Mouse (Mus musculus) limb, embryonic 10.5 days (tissue): ENCODE data around the gene Ttc28. TPM values are rescaled to one million over a fixed set of nuclear protein-coding genes. Genes with fewer than 3 reads are reported as not detected.
"Not testable (repeated sequence)": the region's sequence is repeated elsewhere in the genome, so short reads cannot be mapped to it uniquely, and the experiment has no call there.

ENCODE experiments used
- DNase-seq: peaks from one replicate; pipeline ENCODE4 v3.0.0-alpha.2; 2017; ENCODE audit warnings: low spot score
- H3K27ac ChIP-seq: fragments of 300-500 bp; sonication (generic); 2 replicates; pipeline ENCODE4 v1.5.1; 2016; ENCODE audit warnings: mild to moderate bottlenecking
- H3K27me3 ChIP-seq: fragments of 300-500 bp; sonication (generic); 2 replicates; pipeline ENCODE4 v1.6.1; 2016; ENCODE audit warnings: low read depth, mild to moderate bottlenecking; ENCODE audit not compliant: poor library complexity, severe bottlenecking
- H3K36me3 ChIP-seq: fragments of 300-500 bp; sonication (generic); 2 replicates; pipeline ENCODE4 v1.6.1; 2016; ENCODE audit warnings: mild to moderate bottlenecking, moderate library complexity
- H3K4me1 ChIP-seq: fragments of 300-500 bp; sonication (generic); 2 replicates; pipeline ENCODE4 v1.6.1; 2016
- H3K4me3 ChIP-seq: fragments of 300-500 bp; sonication (generic); 2 replicates; pipeline ENCODE4 v1.5.1; 2016; ENCODE audit warnings: mild to moderate bottlenecking, moderate library complexity
- H3K9me3 ChIP-seq: fragments of 300-500 bp; sonication (generic); replicated peaks from 2 replicates; pipeline ENCODE4 v1.6.1; 2016; ENCODE audit warnings: mild to moderate bottlenecking
- WGBS: fragments of 180-500 bp; shearing (Covaris S2); methylation state at CpG from one replicate; pipeline ENCODE4 v1.1.7; 2016; 5-methylcytosine and 5-hydroxymethylcytosine counted together
- polyA plus RNA-seq: library from polyadenylated mRNA; unstranded; fragments of >200 nt; fragmentation: Nextera tagmentation; extraction: Ambion mirVana; gene quantifications from 2 replicates; pipeline ENCODE4 v1.2.1, GENCODE M21; 2016

Ttc28 gene
- polyA plus RNA-seq, 1 experiment from 2014 or later, result 15.1 TPM

DNA sequence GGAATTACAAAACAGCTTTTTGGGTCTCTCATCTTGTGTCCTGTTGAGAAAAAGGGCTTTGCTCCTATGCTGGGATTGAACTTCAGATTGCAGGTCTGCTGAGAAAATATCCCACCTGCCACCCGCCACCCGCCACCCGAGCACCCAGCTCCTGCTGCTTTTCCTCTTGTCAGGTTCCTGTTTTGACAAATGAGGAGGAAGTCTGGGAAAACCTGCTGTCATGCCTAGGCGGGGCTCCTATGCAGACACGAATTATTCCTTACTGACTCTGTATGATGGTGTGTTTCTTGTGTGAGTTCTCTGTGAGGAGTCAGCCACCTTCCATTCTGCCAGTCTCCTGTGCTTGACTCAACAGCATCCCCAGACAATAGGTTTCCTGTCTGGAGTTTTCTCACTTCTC is 19.2 kb upstream of the Ttc28 start:
- no peaks in the 10 kb centered on the region for H3K4me1 ChIP-seq
- H3K9me3 ChIP-seq, result no peaks in the 10 kb centered on the region
- H3K36me3 ChIP-seq, result peaks cover 95% of the 10 kb centered on the region
- no peaks in the 10 kb centered on the region for H3K27me3 ChIP-seq
- WGBS, result 92% methylated on average over 5 of the region's 5 CpGs
- no peak overlapping the region for H3K4me3 ChIP-seq
- no peak overlapping the region for H3K27ac ChIP-seq
- no peak for DNase-seq

DNA sequence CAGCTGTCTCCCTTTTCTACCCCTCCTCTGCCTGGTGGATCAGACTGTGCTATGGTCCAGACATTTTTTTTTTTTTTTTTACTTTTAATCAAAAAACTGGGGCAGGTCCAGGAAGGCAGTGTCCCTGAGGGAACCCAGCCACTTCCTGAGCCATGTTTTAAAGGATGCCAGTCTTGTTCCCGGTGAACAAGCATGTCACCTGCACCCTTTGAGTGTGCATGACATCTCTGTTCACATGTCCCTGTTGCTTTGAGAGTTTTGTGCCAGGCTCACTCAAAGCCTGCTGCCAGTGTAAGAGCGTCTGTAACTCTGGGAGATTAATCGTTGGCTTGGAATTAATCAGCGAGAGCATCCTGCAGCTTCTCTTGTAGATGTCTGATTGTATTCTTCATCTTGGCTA is 11.1 kb upstream of the Ttc28 start:
- WGBS, result 97% methylated on average over 4 of the region's 4 CpGs
- Histone ChIP-seq H3K36me3 (peaks cover 90% of the 10 kb centered on the region), H3K4me1 (no peaks in the 10 kb centered on the region), H3K9me3 (no peaks in the 10 kb centered on the region), H3K27ac (no peak overlapping the region), H3K27me3 (no peaks in the 10 kb centered on the region), H3K4me3 (no peak overlapping the region)
- DNase-seq, result no peak

DNA sequence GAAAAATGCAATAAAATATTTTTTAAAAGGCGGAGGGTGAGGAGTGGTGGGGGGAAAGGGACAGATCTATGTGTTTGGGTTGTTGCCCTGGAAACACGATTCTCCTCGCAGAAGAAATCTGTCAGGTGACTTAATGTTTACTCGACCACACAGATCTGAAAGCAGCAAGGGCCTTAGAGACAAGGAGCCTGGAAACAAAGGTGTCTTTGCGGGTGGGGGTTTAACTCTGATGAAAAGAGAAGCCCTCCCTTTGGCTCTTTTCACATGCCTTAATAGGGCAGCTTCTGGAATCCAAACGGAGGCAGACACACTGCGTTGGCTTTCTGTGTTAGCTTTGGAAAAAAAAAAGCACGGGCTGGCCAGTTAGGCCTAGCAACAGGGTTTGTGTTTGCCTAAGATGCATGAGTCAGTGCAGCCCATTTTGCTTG is 10.3 kb upstream of the Ttc28 start:
- no peak for DNase-seq
- 85% methylated on average over 8 of the region's 8 CpGs for WGBS
- no peaks in the 10 kb centered on the region for H3K27me3 ChIP-seq
- H3K9me3 ChIP-seq, result no peaks in the 10 kb centered on the region
- H3K36me3 ChIP-seq, result peaks cover 88% of the 10 kb centered on the region
- no peaks in the 10 kb centered on the region for H3K4me1 ChIP-seq
- H3K4me3 ChIP-seq, result no peak overlapping the region
- no peak overlapping the region for H3K27ac ChIP-seq

DNA sequence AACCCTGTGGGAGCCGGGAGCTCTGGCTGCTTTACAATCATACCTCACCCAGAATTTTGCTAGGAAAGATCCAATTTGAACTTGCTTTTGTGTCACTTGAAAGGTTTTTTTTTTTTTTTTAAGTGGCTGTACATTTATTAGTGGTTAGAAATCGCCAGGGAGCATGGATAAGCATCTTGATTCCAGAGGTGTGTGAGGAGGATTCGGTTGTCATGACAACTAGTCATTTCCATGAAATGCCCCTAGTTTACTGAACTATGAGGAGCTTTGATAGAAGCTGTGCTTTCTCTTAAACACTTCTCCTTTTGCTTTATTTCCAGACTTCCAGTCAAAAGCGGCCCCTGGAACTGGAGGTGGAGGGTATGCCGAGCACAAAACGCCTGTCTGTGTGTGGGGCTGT is 6.4 kb upstream of the Ttc28 start:
- no peaks in the 10 kb centered on the region for H3K27me3 ChIP-seq
- no peak overlapping the region for H3K27ac ChIP-seq
- no peak for DNase-seq
- peaks cover 68% of the 10 kb centered on the region for H3K36me3 ChIP-seq
- H3K9me3 ChIP-seq, result no peaks in the 10 kb centered on the region
- no peak overlapping the region for H3K4me3 ChIP-seq
- H3K4me1 ChIP-seq, result peaks cover 8% of the 10 kb centered on the region
- WGBS, result 93% methylated on average over 6 of the region's 6 CpGs

DNA sequence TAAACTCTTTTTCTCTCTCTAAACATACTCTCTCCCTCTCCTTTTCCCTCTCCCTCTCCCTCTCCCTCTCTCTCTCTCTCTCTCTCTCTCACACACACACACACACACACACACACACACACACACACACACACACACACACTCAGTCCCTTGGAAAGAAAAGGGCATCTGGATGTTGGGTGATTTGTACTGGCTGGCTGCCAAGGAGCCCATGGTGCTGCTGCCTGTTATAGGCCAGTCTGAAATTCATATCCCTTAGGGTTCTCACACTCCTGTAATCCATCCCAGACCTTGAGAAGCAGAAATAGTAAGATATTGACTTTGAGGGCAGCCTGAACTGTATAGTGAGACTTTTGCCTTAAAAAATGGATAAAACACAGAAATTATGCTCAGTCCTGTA is 4.9 kb upstream of the Ttc28 start:
- Histone ChIP-seq H3K4me3 (no peak overlapping the region), H3K27me3 (no peaks in the 10 kb centered on the region), H3K36me3 (peaks cover 57% of the 10 kb centered on the region), H3K4me1 (peaks cover 8% of the 10 kb centered on the region), H3K27ac (no peak overlapping the region; the same call in 1 of the 2 replicates), H3K9me3 (no peaks in the 10 kb centered on the region)
- no peak for DNase-seq

DNA sequence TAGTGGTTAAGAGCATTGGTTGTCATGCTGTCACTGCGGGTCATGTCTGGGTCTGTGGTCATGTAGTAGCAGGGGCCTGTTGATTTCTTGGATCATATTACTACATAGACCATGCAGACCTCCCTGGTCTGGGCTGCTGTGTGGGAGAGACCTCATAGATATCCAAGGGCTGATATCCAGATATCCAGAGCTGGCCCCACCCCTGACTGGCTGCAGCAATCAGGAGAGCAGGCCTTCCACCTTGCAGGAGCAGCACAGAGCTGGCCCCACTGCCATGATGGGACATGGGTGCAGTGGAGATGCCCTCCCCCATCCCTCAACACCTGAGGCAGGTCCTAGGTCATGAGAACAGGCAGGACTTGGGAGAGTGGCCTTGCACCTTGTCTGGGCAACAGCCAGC is 4.3 kb upstream of the Ttc28 start:
- H3K4me1 ChIP-seq, result peaks cover 11% of the 10 kb centered on the region
- H3K4me3 ChIP-seq, result no peak overlapping the region
- peak overlapping the region; percentile 26; the same call in 1 of the 2 replicates for H3K27ac ChIP-seq
- H3K36me3 ChIP-seq, result peaks cover 52% of the 10 kb centered on the region
- H3K9me3 ChIP-seq, result no peaks in the 10 kb centered on the region
- WGBS, result 93% methylated on average over 1 of the region's 1 CpGs
- DNase-seq, result no peak
- no peaks in the 10 kb centered on the region for H3K27me3 ChIP-seq

DNA sequence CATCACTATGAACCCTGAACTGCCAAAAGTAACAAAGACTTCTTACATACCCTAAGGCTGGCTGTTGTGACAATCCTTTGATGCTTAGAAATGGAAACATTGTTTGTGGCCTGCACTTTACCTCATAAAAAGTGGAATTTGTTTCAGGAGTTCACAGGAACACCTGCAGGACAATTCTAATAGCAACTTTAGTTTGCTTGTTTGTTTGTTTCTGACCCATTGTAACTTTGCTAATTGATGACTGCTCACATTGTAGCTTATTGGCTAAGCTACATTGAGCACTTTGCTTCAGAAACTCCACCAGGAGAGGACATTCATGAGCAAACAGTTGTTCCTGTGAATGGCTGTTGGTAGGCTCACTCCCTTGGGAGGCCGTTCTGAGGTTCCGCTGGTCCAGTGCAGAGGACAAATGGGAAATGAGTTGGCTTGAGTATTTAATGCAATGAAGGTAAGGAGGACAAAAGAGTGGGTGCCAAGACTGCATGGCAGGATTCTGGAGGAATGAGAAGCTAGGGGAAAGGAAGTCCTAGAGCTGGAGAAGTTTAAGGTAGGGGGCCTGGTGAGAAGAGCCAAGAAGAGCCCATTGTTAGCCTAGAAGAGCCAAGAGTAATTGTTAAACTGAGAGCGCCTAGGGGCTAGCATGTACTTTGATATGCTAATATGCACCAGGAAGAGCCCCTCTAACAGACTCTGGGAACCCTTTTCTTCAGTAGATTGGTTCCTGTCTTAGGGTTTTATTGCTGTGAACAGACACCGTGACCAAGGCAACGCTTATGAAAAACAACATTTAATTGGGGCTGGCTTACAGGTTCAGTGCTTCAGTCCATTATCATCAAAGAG is 1.7 kb upstream of the Ttc28 start:
- Histone ChIP-seq H3K36me3 (peaks cover 37% of the 10 kb centered on the region), H3K9me3 (no peaks in the 10 kb centered on the region), H3K27me3 (no peaks in the 10 kb centered on the region), H3K4me3 (no peak overlapping the region), H3K27ac (no peak overlapping the region), H3K4me1 (peaks cover 18% of the 10 kb centered on the region)
- 80% methylated on average over 5 of the region's 5 CpGs for WGBS
- DNase-seq, result no peak

DNA sequence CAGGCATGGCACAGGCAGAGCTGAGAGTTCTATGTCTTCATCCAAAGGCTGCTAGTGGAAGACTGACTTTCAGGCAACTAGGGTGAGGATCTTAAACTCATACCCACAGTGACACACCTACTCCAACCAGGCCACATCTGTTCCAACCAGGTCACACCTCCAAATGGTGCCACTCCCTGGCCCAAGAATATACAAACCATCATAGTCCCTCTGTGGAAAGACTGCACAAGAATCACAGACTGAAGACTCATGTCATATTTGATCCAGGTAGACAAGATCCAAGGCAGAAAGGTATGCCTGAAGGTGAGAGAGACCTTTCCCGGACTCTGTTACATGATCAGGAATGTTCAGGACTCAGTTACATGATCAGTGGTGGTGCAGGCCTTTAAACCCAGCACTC is 1.1 kb upstream of the Ttc28 start:
- H3K27ac ChIP-seq, H3K27me3 ChIP-seq, DNase-seq, H3K9me3 ChIP-seq, H3K4me3 ChIP-seq: not testable (repeated sequence)
- 100% methylated on average over 1 of the region's 1 CpGs for WGBS
- H3K36me3 ChIP-seq, result peaks cover 35% of the 10 kb centered on the region
- H3K4me1 ChIP-seq, result peaks cover 18% of the 10 kb centered on the region

DNA sequence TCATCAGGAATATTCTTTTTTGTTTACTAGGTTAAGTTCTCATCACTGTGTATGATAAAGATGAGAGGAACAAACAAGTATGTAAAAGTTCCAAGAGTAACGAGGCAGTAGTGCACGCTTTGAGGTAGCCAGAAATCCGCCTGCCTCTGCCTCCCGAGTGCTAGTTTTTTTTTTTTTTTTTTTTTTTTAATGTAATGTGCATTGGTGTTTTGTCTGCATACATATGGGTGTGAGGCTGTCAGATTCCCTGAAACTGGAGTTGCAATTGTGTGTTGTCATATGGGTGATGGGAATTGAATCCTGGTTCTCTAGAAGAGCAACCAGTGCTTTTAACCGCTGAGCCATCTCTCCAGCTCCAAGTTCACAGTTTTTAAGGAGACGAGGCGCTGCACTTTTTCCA is 561 bp upstream of the Ttc28 start:
- 59% methylated on average over 7 of the region's 7 CpGs for WGBS

DNA sequence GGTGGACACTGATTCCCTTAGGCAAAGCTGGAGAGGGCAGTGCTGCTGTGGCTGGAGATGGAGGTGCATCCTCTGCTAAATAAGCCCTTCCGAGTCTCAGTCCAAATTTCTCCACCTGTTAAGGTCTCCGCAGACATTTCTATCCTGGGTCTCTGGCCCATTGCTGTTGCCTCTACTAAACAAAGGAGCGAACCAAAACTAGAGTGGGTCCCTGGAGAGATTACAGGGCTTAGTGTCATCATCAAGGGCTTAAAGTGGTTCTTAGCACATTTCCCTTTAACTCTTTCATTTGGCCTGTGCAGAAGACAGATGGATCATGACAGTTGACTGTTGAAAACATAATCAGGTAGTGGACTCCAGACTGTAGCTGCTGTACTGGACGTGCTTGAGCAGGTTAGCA is 9.0 kb downstream of the Ttc28 start:
- Histone ChIP-seq H3K36me3 (peaks cover 56% of the 10 kb centered on the region), H3K27ac (no peak overlapping the region), H3K27me3 (no peaks in the 10 kb centered on the region), H3K4me3 (no peak overlapping the region), H3K4me1 (no peaks in the 10 kb centered on the region), H3K9me3 (no peaks in the 10 kb centered on the region)
- DNase-seq, result no peak
- WGBS, result 92% methylated on average over 4 of the region's 4 CpGs

More for the DNA sequence above, 561 bp upstream of the Ttc28 start:
- H3K9me3 ChIP-seq, result no peaks in the 10 kb centered on the region
- peak overlapping the region; percentile 91 for H3K4me3 ChIP-seq
- peaks cover 33% of the 10 kb centered on the region for H3K36me3 ChIP-seq
- peaks cover 18% of the 10 kb centered on the region for H3K4me1 ChIP-seq
- no peak for DNase-seq
- H3K27ac ChIP-seq, result peak overlapping the region; percentile 98
- H3K27me3 ChIP-seq, result no peaks in the 10 kb centered on the region

DNA sequence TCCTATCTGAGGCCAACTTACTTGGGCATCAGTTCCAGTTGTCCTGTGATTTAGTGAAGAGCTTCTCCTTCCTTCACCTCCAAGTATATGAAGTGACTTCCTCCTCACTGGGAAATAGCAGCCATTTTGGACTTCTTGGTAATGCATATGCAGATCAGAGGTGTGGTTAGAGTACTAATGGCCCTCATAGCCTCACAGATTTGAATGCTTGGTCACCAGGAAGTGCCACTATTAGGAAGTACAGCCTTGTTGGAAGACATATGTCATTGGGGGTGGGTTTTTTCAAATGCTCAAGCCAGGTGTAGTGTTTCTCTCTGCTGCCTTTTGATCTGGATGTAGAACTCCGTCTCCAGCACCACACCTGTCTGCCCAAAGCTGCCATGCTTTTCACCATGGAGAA is 10.3 kb downstream of the Ttc28 start:
- H3K27ac ChIP-seq, result no peak overlapping the region
- 76% methylated on average over 1 of the region's 1 CpGs for WGBS
- H3K9me3 ChIP-seq, result no peaks in the 10 kb centered on the region

DNA sequence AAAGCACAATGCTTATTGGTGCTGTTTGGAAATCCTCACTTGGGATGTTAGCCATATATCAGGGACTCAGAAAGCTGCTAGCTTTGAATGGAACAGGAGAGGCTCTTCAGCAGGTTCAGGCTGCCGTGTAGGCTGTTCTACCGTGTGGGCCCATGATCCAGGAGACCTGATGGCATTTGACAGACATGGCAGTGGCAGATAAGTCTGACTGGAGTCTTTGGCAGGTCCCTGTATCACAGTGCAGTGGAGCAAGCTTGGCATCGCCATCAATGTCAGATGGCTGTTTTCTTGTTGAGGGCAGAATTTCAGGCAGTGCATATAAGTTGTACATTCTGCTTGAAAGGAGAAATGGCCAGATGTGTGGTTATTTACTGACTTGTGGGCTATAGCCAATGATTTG is 11.0 kb downstream of the Ttc28 start:
- Histone ChIP-seq H3K4me1 (no peaks in the 10 kb centered on the region), H3K4me3 (no peak overlapping the region), H3K27ac (no peak overlapping the region), H3K9me3 (no peaks in the 10 kb centered on the region), H3K27me3 (no peaks in the 10 kb centered on the region), H3K36me3 (peaks cover 59% of the 10 kb centered on the region)
- no peak for DNase-seq
- 94% methylated on average over 3 of the region's 3 CpGs for WGBS

More for the DNA sequence above, 10.3 kb downstream of the Ttc28 start:
- no peaks in the 10 kb centered on the region for H3K27me3 ChIP-seq
- H3K4me1 ChIP-seq, result no peaks in the 10 kb centered on the region
- DNase-seq, result no peak
- no peak overlapping the region for H3K4me3 ChIP-seq
- peaks cover 59% of the 10 kb centered on the region for H3K36me3 ChIP-seq

DNA sequence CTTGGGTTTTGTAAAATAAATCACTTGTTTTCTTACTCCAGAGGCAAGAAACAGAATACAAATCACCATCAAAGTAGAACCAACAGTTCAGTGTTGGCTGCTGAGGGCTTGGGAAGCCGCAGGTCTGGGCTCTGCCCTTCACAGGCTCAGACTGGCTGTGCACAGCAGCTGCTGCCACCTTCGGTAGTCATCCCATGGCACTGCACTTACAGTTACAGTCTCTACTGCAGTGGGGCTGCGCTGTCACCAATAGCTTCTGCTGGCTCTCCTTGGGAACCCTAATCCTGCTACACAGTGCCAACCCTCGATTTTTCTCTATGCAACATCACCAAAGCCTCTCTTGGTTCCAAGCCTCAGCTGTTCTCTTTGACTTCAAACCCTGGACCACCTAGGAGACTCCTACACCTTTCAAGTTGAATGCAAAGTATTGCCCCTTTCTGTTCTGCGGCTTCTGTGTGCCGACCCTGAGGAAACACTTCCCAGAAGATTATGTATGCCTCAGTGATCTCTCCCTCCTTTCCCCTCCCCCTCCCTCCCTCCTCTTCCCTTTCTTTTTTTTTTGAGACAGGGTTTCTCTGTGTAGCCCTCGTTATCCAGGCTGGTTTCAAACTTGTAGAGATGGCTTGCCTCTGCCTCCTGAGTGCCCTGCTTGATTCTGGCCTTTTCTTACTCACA is 17.6 kb downstream of the Ttc28 start:
- Histone ChIP-seq H3K27me3 (no peaks in the 10 kb centered on the region), H3K4me1 (peaks cover 21% of the 10 kb centered on the region), H3K4me3 (no peak overlapping the region), H3K9me3 (no peaks in the 10 kb centered on the region), H3K36me3 (peaks cover 54% of the 10 kb centered on the region), H3K27ac (peak overlapping the region; percentile 68)
- no peak for DNase-seq
- WGBS, result 50% methylated on average over 7 of the region's 7 CpGs
